Mouse (Mus musculus) T-helper 2 cell (primary cell): ENCODE measurements at regions not wholly inside any gene's neighbourhood (a gene's known extent, or its start where the extent isn't known, plus 50 kb on each side); places are given as distances from the start of the nearest gene placed in this dataset.

Experiments used
- in situ Hi-C: fragments of 300-600 bp; cut with MboI, MseI; formaldehyde crosslinking; loops from one replicate; pipeline ENCODE4 v1.15.1; 2025; ENCODE audit warnings: high pct_unique_total_duplicates

- in situ Hi-C loops = loop anchor here (25.0 kb wide), 1 partner anchor 1822 kb away; no protein-coding TSS in a partner anchor
Observed at GRCm38 (mm10) chr15:35240416-35241212, 882.9 kb upstream of the 9430069I07Rik start.

GRCm38 (mm10) chr15:35238691-35239090 lies 881.0 kb upstream of the 9430069I07Rik start:
- in situ Hi-C loops = loop anchor here (25.0 kb wide), 1 partner anchor 1824 kb away; no protein-coding TSS in a partner anchor

- in situ Hi-C loops = loop anchor here (25.0 kb wide), 1 partner anchor 1828 kb away; no protein-coding TSS in a partner anchor
Observed at GRCm38 (mm10) chr15:35233968-35234696, 876.5 kb upstream of the 9430069I07Rik start.

- in situ Hi-C loops = loop anchor here (25.0 kb wide), 1 partner anchor 1833 kb away; no protein-coding TSS in a partner anchor
Observed at GRCm38 (mm10) chr15:35229614-35230013, 871.9 kb upstream of the 9430069I07Rik start.
